Mouse (Mus musculus) hindbrain, embryonic 14.5 days (tissue): Measurements from ENCODE around the gene Ston2. TPM values are rescaled to one million over a fixed set of nuclear protein-coding genes. Genes with fewer than 3 reads are reported as not detected.

Experiments used
- ATAC-seq: fragments of 200-750 bp; cut with Nextera tagmentation; 2 replicates; pipeline ENCODE4 v1.8.0; 2017; ENCODE audit warnings: moderate number of reproducible peaks, mild to moderate bottlenecking, moderate TSS enrichment, moderate library complexity; ENCODE audit not compliant: low FRiP score
- DNase-seq: peaks from one replicate; pipeline ENCODE4 v3.0.0-alpha.2; 2015; ENCODE audit warnings: low spot score
- H3K27ac ChIP-seq: fragments of 300-500 bp; sonication (generic); 2 replicates; pipeline ENCODE4 v1.5.1; 2014; ENCODE audit warnings: mild to moderate bottlenecking, moderate library complexity
- H3K27me3 ChIP-seq: fragments of 300-500 bp; sonication (generic); 2 replicates; pipeline ENCODE4 v1.6.1; 2014; ENCODE audit warnings: mild to moderate bottlenecking, low read length, mixed read lengths; ENCODE audit not compliant: control insufficient read depth, insufficient read depth
- H3K36me3 ChIP-seq: fragments of 300-500 bp; sonication (generic); replicated peaks from 2 replicates; pipeline ENCODE4 v1.6.1; 2014; ENCODE audit not compliant: control insufficient read depth, insufficient read depth
- H3K4me1 ChIP-seq: fragments of 300-500 bp; sonication (generic); replicated peaks from 2 replicates; pipeline ENCODE4 v1.6.1; 2014; ENCODE audit warnings: antibody characterized with exemption, low read length, mixed read lengths; ENCODE audit not compliant: control insufficient read depth, insufficient read depth
- H3K4me2 ChIP-seq: fragments of 300-500 bp; sonication (generic); replicated peaks from 2 replicates; pipeline ENCODE4 v1.6.1; 2014; ENCODE audit warnings: mild to moderate bottlenecking, moderate library complexity
- H3K4me3 ChIP-seq: fragments of 300-500 bp; sonication (generic); replicated peaks from 2 replicates; pipeline ENCODE4 v1.5.1; 2014; ENCODE audit warnings: mild to moderate bottlenecking, low read length
- H3K9ac ChIP-seq: fragments of 300-500 bp; sonication (generic); 2 replicates; pipeline ENCODE4 v1.6.1; 2014
- H3K9me3 ChIP-seq: fragments of 300-500 bp; sonication (generic); 2 replicates; pipeline ENCODE4 v1.6.1; 2016; ENCODE audit warnings: low read length; ENCODE audit not compliant: control insufficient read depth
- WGBS: fragments of 180-500 bp; shearing (Covaris S2); extraction: QIAGEN DNeasy Blood & Tissue Kit; methylation state at CpG from one replicate; pipeline ENCODE4 v1.1.7; 2014; 5-methylcytosine and 5-hydroxymethylcytosine counted together
- polyA plus RNA-seq: library from polyadenylated mRNA; unstranded; fragments of >200 nt; fragmentation: Nextera tagmentation; extraction: Ambion mirVana; gene quantifications from 2 replicates; pipeline ENCODE4 v1.2.1, GENCODE M21; 2014

Ston2 gene
- polyA plus RNA-seq, 1 experiment from 2014 or later, result 9.5 TPM

- peak; percentile 35; the same call in 1 of the 2 replicates for ATAC-seq
- WGBS, result 47% methylated on average over 12 of the region's 12 CpGs
- no peak overlapping the region for H3K9ac ChIP-seq
These were observed 145.6 kb downstream of the Ston2 start for GRCm38 (mm10) chr12:91642426-91643093.

GRCm38 (mm10) chr12:91641631-91642141, 146.5 kb downstream of the Ston2 start:
- no peak overlapping the region for H3K4me3 ChIP-seq
- 9% methylated on average over 13 of the region's 13 CpGs for WGBS
- H3K27ac ChIP-seq, result peak overlapping the region; percentile 62
- no peaks in the 10 kb centered on the region for H3K9me3 ChIP-seq
- peaks cover 23% of the 10 kb centered on the region; the same call in 1 of the 2 replicates for H3K4me1 ChIP-seq
- DNase-seq (peak; percentile 56), ATAC-seq (peak; percentile 70)
- H3K4me2 ChIP-seq, result peak overlapping the region; percentile 41
- no peaks in the 10 kb centered on the region for H3K27me3 ChIP-seq
- peak overlapping the region; percentile 29 for H3K9ac ChIP-seq
- H3K36me3 ChIP-seq, result no peaks in the 10 kb centered on the region

More at GRCm38 (mm10) chr12:91642426-91643093, 145.6 kb downstream of the Ston2 start:
- no peak for DNase-seq
- H3K4me3 ChIP-seq, result no peak overlapping the region
- no peak overlapping the region for H3K4me2 ChIP-seq
- H3K9me3 ChIP-seq, result no peaks in the 10 kb centered on the region
- 0 out of 2 replicates have a peak, but pooled peaks cover 1% of the 10 kb centered on the region for H3K36me3 ChIP-seq
- peak overlapping the region; percentile 62 for H3K27ac ChIP-seq
- peaks cover 23% of the 10 kb centered on the region; the same call in 1 of the 2 replicates for H3K4me1 ChIP-seq
- no peaks in the 10 kb centered on the region for H3K27me3 ChIP-seq

GRCm38 (mm10) chr12:91641133-91641532, 147.1 kb downstream of the Ston2 start:
- Histone ChIP-seq H3K27me3 (no peaks in the 10 kb centered on the region), H3K4me1 (peaks cover 23% of the 10 kb centered on the region; the same call in 1 of the 2 replicates), H3K36me3 (no peaks in the 10 kb centered on the region), H3K9ac (no peak overlapping the region), H3K9me3 (no peaks in the 10 kb centered on the region), H3K4me3 (no peak overlapping the region), H3K4me2 (peak overlapping the region; percentile 41), H3K27ac (0 out of 2 replicates have a peak overlapping the region, but pooled peaks have one; percentile 62)
- DNase-seq (no peak), ATAC-seq (0 out of 2 replicates have a peak, but pooled peaks have one; percentile 5)
- WGBS, result 42% methylated on average over 7 of the region's 7 CpGs

- Histone ChIP-seq H3K4me1 (peaks cover 23% of the 10 kb centered on the region; the same call in 1 of the 2 replicates), H3K4me3 (no peak overlapping the region), H3K36me3 (no peaks in the 10 kb centered on the region), H3K4me2 (peak overlapping the region; percentile 41; the same call in 1 of the 2 replicates), H3K27me3 (no peaks in the 10 kb centered on the region), H3K9me3 (no peaks in the 10 kb centered on the region), H3K27ac (no peak overlapping the region), H3K9ac (no peak overlapping the region)
- DNase-seq (peak; percentile 84), ATAC-seq (no peak)
- 49% methylated on average over 7 of the region's 7 CpGs for WGBS
These were observed 147.5 kb downstream of the Ston2 start for GRCm38 (mm10) chr12:91640712-91641111.

GRCm38 (mm10) chr12:91638351-91638750, 149.8 kb downstream of the Ston2 start:
- no peak overlapping the region for H3K4me2 ChIP-seq
- H3K4me1 ChIP-seq, result peaks cover 23% of the 10 kb centered on the region; the same call in 1 of the 2 replicates
- H3K36me3 ChIP-seq, result no peaks in the 10 kb centered on the region
- 86% methylated on average over 3 of the region's 3 CpGs for WGBS
- H3K27ac ChIP-seq, result no peak overlapping the region
- no peak overlapping the region for H3K9ac ChIP-seq
- DNase-seq, result no peak
- H3K27me3 ChIP-seq, result no peaks in the 10 kb centered on the region
- no peak for ATAC-seq
- H3K9me3 ChIP-seq, result no peaks in the 10 kb centered on the region
- H3K4me3 ChIP-seq, result no peak overlapping the region

- Histone ChIP-seq H3K9ac (no peak overlapping the region), H3K36me3 (no peaks in the 10 kb centered on the region), H3K27ac (no peak overlapping the region), H3K4me2 (no peak overlapping the region), H3K9me3 (0 out of 2 replicates have a peak, but pooled peaks cover 2% of the 10 kb centered on the region), H3K27me3 (no peaks in the 10 kb centered on the region), H3K4me1 (peaks cover 14% of the 10 kb centered on the region; the same call in 1 of the 2 replicates), H3K4me3 (no peak overlapping the region)
- no peak for ATAC-seq
- WGBS, result 76% methylated on average over 12 of the region's 12 CpGs
- DNase-seq, result no peak
These were observed 150.9 kb downstream of the Ston2 start for GRCm38 (mm10) chr12:91637136-91637909.

- no peak overlapping the region for H3K27ac ChIP-seq
- H3K4me2 ChIP-seq, result no peak overlapping the region
- DNase-seq (no peak), ATAC-seq (no peak)
- no peaks in the 10 kb centered on the region for H3K4me1 ChIP-seq
- H3K4me3 ChIP-seq, result no peak overlapping the region
- H3K27me3 ChIP-seq, result no peaks in the 10 kb centered on the region
- no peaks in the 10 kb centered on the region for H3K36me3 ChIP-seq
- 88% methylated on average over 5 of the region's 5 CpGs for WGBS
- H3K9ac ChIP-seq, result no peak overlapping the region
- no peaks in the 10 kb centered on the region for H3K9me3 ChIP-seq
These were observed 161.7 kb downstream of the Ston2 start for GRCm38 (mm10) chr12:91626482-91626881.

- H3K27ac ChIP-seq, result no peak overlapping the region
- no peak overlapping the region for H3K4me2 ChIP-seq
- H3K36me3 ChIP-seq, result no peaks in the 10 kb centered on the region
- H3K27me3 ChIP-seq, result no peaks in the 10 kb centered on the region
- no peak overlapping the region for H3K4me3 ChIP-seq
- 85% methylated on average over 1 of the region's 1 CpGs for WGBS
- no peak overlapping the region for H3K9ac ChIP-seq
- DNase-seq (no peak), ATAC-seq (no peak)
- no peaks in the 10 kb centered on the region for H3K4me1 ChIP-seq
- H3K9me3 ChIP-seq, result no peaks in the 10 kb centered on the region
These were observed 163.2 kb downstream of the Ston2 start for GRCm38 (mm10) chr12:91625013-91625412.

- no peaks in the 10 kb centered on the region for H3K36me3 ChIP-seq
- H3K27me3 ChIP-seq, result no peaks in the 10 kb centered on the region
- H3K9ac ChIP-seq, result no peak overlapping the region
- no peak; the same call in 1 of the 2 replicates for ATAC-seq
- no peak overlapping the region for H3K4me2 ChIP-seq
- no peaks in the 10 kb centered on the region for H3K4me1 ChIP-seq
- H3K27ac ChIP-seq, result no peak overlapping the region
- peak; percentile 35 for DNase-seq
- 63% methylated on average over 5 of the region's 5 CpGs for WGBS
- no peak overlapping the region for H3K4me3 ChIP-seq
- no peaks in the 10 kb centered on the region for H3K9me3 ChIP-seq
These were observed 178.8 kb downstream of the Ston2 start for GRCm38 (mm10) chr12:91609425-91609824.
